Mouse (Mus musculus): ENCODE measurements around the gene Fgfr2. TPM values are rescaled to one million over a fixed set of nuclear protein-coding genes. Genes with fewer than 3 reads are reported as not detected.

Gene Fgfr2
- polyA plus RNA-seq, 1 experiment: 0.17 TPM

DNA sequence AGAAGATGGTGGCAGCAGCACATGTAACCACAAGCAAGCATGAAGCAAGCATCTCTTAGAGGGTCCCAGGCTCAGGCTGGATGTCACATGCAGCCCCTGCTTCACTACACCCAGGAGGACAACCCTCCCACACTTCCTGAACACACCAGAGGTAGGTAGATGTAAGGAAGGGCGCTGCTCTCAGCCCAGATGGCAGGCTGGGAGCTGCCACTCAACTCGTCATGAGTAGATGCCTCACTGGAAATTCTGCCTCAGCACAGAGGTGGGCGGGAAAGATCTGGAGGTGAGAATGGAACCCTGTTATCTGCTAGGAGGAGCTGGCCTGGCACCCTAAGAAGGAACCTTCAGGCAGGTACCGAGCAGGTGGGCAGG lies 355.2 kb downstream of the Fgfr2 start:
- Histone ChIP-seq H3K4me2 (ENCODE audit: low read depth) (no peak overlapping the region), H3K27me3 (ENCODE audit: control insufficient read depth, insufficient read depth, insufficient read length) (no peaks in the 10 kb centered on the region), H3K4me3 (no peak overlapping the region), H3K36me3 (ENCODE audit: control insufficient read depth, insufficient read depth) (no peaks in the 10 kb centered on the region), H3ac (ENCODE audit: control insufficient read depth, insufficient read length) (no peak overlapping the region), H3K79me2 (ENCODE audit: control insufficient read depth, insufficient read depth) (no peaks in the 10 kb centered on the region)
- TF ChIP-seq TCF3 (IDR thresholded peaks at IDR 0.05; ENCODE audit: insufficient read length, low read depth) (no peak), USF1 (IDR thresholded peaks at IDR 0.05; ENCODE audit: low read depth) (no peak), E2F4 (IDR thresholded peaks at IDR 0.05; ENCODE audit: insufficient read depth) (no peak), POLR2A (IDR thresholded peaks at IDR 0.05; ENCODE audit: insufficient read length, low read depth) (no peak), REST (IDR thresholded peaks at IDR 0.05; ENCODE audit: insufficient read depth, insufficient read length) (no peak), TCF12 (IDR thresholded peaks at IDR 0.05; ENCODE audit: insufficient read depth, poor library complexity, severe bottlenecking) (no peak), MYOG (IDR thresholded peaks at IDR 0.05; ENCODE audit: control insufficient read depth in 1 of 3, insufficient read depth in 1 of 3, insufficient read length in 2 of 3, low read depth in 2 of 3) (no peak), CEBPB (IDR thresholded peaks at IDR 0.05; ENCODE audit: insufficient read depth, poor library complexity, severe bottlenecking) (no peak), MAX (IDR thresholded peaks at IDR 0.05; ENCODE audit: low read depth) (no peak), MYOD1 (IDR thresholded peaks at IDR 0.05; ENCODE audit: control insufficient read depth in 1 of 3, insufficient read length in 2 of 3, low read depth in 2 of 3) (no peak), SRF (IDR thresholded peaks at IDR 0.05; ENCODE audit: control insufficient read depth, insufficient read length, low read depth) (no peak), POLR2AphosphoS2 (IDR thresholded peaks at IDR 0.05; ENCODE audit: insufficient read length, low read depth) (no peak)

DNA sequence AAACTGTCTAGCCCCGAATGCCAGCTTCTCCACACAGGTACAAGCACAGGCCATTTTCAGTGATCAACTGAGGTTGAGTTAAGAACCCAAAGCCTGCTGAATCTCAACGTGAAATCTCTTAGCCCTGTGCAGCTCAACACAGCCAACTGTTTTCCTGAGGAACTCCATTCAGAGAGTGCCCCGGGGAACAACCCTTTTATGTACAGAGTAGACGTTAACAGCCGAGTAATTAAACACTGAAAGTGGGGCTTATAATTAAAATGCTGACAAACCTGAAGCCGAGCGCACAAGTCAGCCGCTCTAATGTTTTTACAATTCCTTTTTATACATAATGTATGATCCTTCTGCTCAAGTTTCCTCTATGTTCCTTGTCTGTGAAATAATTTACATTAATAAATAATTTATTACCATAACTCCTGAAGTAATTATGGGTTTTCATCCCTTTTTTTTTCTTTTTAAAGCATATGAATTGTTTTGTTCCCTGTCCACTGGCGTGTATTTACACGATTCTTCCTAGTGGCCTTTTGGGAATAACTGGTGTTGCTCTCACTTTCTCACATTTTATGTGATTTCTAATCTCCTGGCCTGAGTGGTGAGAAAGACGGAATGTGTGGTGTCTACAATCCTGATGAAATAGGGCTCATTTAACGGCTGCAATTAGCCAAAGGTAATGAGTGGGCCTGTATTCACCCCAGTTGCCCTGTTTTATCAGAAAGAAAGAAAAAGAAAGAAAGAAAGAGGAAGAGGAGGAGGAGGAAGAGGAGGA lies 355.7 kb downstream of the Fgfr2 start:
- TF ChIP-seq CEBPB (IDR thresholded peaks at IDR 0.05; ENCODE audit: insufficient read depth, poor library complexity, severe bottlenecking) (no peak), TCF12 (IDR thresholded peaks at IDR 0.05; ENCODE audit: insufficient read depth, poor library complexity, severe bottlenecking) (no peak), REST (IDR thresholded peaks at IDR 0.05; ENCODE audit: insufficient read depth, insufficient read length) (no peak), E2F4 (IDR thresholded peaks at IDR 0.05; ENCODE audit: insufficient read depth) (no peak), MAX (IDR thresholded peaks at IDR 0.05; ENCODE audit: low read depth) (no peak), POLR2A (IDR thresholded peaks at IDR 0.05; ENCODE audit: insufficient read length, low read depth) (no peak), SRF (IDR thresholded peaks at IDR 0.05; ENCODE audit: control insufficient read depth, insufficient read length, low read depth) (no peak), USF1 (IDR thresholded peaks at IDR 0.05; ENCODE audit: low read depth) (no peak), MYOD1 (IDR thresholded peaks at IDR 0.05; ENCODE audit: control insufficient read depth in 1 of 3, insufficient read length in 2 of 3, low read depth in 2 of 3) (no peak), MYOG (IDR thresholded peaks at IDR 0.05; ENCODE audit: control insufficient read depth in 1 of 3, insufficient read depth in 1 of 3, insufficient read length in 2 of 3, low read depth in 2 of 3) (no peak), POLR2AphosphoS2 (IDR thresholded peaks at IDR 0.05; ENCODE audit: insufficient read length, low read depth) (no peak), TCF3 (IDR thresholded peaks at IDR 0.05; ENCODE audit: insufficient read length, low read depth) (no peak)

DNA sequence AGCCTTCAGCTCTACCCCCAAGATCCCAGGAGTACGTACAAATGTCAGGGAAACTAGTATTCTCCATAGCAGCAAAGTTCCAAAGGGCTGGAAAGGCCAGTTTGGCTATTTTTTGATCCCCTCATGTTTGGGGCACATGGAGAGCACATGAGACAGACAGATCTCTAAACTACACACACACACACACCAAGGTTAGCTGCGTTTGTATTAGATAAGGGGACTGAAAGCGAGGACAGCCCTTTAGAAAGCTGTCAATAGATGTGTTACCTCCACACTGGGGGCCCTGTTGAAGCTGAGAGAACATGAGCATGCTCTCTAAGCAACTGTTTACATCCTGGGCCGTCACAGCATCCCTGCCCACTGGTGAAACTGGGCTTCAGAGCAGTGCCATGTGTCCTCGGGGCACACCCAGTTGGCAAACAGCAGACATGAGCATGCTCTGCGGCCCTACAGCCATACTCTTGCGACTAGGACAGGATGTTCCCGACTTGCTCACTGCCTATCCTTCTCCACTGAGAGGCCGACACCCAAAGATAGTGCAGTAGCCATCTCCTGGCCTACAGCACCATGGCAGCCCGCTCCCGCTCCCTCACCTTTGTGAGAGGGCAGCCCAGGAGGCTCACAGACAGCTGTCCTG lies 356.8 kb downstream of the Fgfr2 start:
- Histone ChIP-seq H3K4me2 (ENCODE audit: low read depth) (no peak overlapping the region), H3K27me3 (ENCODE audit: control insufficient read depth, insufficient read depth, insufficient read length) (no peaks in the 10 kb centered on the region), H3K79me2 (ENCODE audit: control insufficient read depth, insufficient read depth) (no peaks in the 10 kb centered on the region), H3K4me3 (no peak overlapping the region), H3K36me3 (ENCODE audit: control insufficient read depth, insufficient read depth) (no peaks in the 10 kb centered on the region), H3ac (ENCODE audit: control insufficient read depth, insufficient read length) (no peak overlapping the region)
- TF ChIP-seq TCF3 (IDR thresholded peaks at IDR 0.05; ENCODE audit: insufficient read length, low read depth) (no peak), REST (IDR thresholded peaks at IDR 0.05; ENCODE audit: insufficient read depth, insufficient read length) (no peak), POLR2A (IDR thresholded peaks at IDR 0.05; ENCODE audit: insufficient read length, low read depth) (no peak), MYOD1 (IDR thresholded peaks at IDR 0.05; ENCODE audit: control insufficient read depth in 1 of 3, insufficient read length in 2 of 3, low read depth in 2 of 3) (no peak), SRF (IDR thresholded peaks at IDR 0.05; ENCODE audit: control insufficient read depth, insufficient read length, low read depth) (no peak), USF1 (IDR thresholded peaks at IDR 0.05; ENCODE audit: low read depth) (no peak), POLR2AphosphoS2 (IDR thresholded peaks at IDR 0.05; ENCODE audit: insufficient read length, low read depth) (no peak), TCF12 (IDR thresholded peaks at IDR 0.05; ENCODE audit: insufficient read depth, poor library complexity, severe bottlenecking) (no peak), CEBPB (IDR thresholded peaks at IDR 0.05; ENCODE audit: insufficient read depth, poor library complexity, severe bottlenecking) (no peak), MYOG (IDR thresholded peaks at IDR 0.05; ENCODE audit: control insufficient read depth in 1 of 3, insufficient read depth in 1 of 3, insufficient read length in 2 of 3, low read depth in 2 of 3) (no peak), E2F4 (IDR thresholded peaks at IDR 0.05; ENCODE audit: insufficient read depth) (no peak), MAX (IDR thresholded peaks at IDR 0.05; ENCODE audit: low read depth) (no peak)

More for the DNA sequence above, 355.7 kb downstream of the Fgfr2 start:
- Histone ChIP-seq H3K4me3 (no peak overlapping the region), H3K36me3 (ENCODE audit: control insufficient read depth, insufficient read depth) (no peaks in the 10 kb centered on the region), H3K79me2 (ENCODE audit: control insufficient read depth, insufficient read depth) (no peaks in the 10 kb centered on the region), H3ac (ENCODE audit: control insufficient read depth, insufficient read length) (no peak overlapping the region), H3K27me3 (ENCODE audit: control insufficient read depth, insufficient read depth, insufficient read length) (no peaks in the 10 kb centered on the region), H3K4me2 (ENCODE audit: low read depth) (no peak overlapping the region)

DNA sequence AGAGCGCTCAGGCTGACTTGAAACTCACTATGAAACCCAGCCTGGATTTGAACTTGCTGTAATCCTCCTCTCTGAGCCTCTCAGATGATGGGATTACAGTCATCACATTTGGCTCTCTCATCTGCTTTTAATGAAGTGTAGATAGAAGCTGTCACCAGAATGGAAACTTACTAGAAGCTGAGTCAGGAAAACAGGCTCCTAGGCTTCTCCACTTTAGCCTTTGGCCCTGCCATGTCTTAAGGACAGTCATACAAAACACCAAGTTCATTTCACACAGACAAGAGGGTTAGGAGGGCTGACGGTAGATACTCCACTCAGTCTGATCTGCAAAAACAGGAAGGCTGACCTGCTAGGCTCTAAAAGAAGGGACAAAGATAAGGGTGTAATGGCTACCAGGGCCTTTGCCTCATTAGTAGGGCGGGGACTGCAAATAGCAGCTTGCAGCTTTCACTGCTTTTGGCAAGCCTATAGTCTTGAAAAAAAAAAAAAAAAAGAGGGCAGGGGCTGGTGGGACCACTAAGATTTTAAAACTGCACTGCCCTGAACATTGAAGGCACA lies 357.4 kb downstream of the Fgfr2 start:
- H3K79me2 ChIP-seq (ENCODE audit: control insufficient read depth, insufficient read depth): no peaks in the 10 kb centered on the region
- H3K4me2 ChIP-seq (ENCODE audit: low read depth): no peak overlapping the region
- no peak overlapping the region for H3ac ChIP-seq (ENCODE audit: control insufficient read depth, insufficient read length)
- TF ChIP-seq MYOG (IDR thresholded peaks at IDR 0.05; ENCODE audit: control insufficient read depth in 1 of 3, insufficient read depth in 1 of 3, insufficient read length in 2 of 3, low read depth in 2 of 3) (no peak), E2F4 (IDR thresholded peaks at IDR 0.05; ENCODE audit: insufficient read depth) (no peak), CEBPB (IDR thresholded peaks at IDR 0.05; ENCODE audit: insufficient read depth, poor library complexity, severe bottlenecking) (no peak), POLR2A (IDR thresholded peaks at IDR 0.05; ENCODE audit: insufficient read length, low read depth) (no peak), POLR2AphosphoS2 (IDR thresholded peaks at IDR 0.05; ENCODE audit: insufficient read length, low read depth) (no peak)
- no peaks in the 10 kb centered on the region for H3K36me3 ChIP-seq (ENCODE audit: control insufficient read depth, insufficient read depth)
- no peaks in the 10 kb centered on the region for H3K27me3 ChIP-seq (ENCODE audit: control insufficient read depth, insufficient read depth, insufficient read length)
- H3K4me3 ChIP-seq: no peak overlapping the region
